Mouse (Mus musculus): ENCODE results near the gene Prok1. TPM values are rescaled to one million over a fixed set of nuclear protein-coding genes. Genes with fewer than 3 reads are reported as not detected.

Gene Prok1
- total RNA-seq (2023): not detected

DNA sequence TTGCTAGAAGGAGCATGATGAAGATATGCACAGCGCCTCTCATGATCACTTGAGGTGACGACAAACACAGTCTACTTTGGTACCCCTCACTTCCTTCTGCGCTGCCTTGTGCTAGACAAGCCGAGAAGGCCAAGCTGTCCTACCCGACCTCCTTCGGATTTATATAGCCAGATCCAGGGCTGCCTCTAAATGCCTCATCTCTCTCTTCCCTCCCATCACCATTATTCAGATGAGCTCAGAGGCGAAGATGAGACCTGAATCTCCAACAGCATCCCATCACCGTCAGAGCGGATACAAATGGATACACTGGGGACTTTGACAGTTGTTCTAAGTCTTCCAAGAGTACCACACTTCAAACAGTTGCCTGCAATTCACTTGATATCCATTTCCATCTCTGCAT is at the start of gene Prok1:
Gene Prok1 (minus strand): TSS at position 101 of the 400 bp plus-strand sequence.

DNA sequence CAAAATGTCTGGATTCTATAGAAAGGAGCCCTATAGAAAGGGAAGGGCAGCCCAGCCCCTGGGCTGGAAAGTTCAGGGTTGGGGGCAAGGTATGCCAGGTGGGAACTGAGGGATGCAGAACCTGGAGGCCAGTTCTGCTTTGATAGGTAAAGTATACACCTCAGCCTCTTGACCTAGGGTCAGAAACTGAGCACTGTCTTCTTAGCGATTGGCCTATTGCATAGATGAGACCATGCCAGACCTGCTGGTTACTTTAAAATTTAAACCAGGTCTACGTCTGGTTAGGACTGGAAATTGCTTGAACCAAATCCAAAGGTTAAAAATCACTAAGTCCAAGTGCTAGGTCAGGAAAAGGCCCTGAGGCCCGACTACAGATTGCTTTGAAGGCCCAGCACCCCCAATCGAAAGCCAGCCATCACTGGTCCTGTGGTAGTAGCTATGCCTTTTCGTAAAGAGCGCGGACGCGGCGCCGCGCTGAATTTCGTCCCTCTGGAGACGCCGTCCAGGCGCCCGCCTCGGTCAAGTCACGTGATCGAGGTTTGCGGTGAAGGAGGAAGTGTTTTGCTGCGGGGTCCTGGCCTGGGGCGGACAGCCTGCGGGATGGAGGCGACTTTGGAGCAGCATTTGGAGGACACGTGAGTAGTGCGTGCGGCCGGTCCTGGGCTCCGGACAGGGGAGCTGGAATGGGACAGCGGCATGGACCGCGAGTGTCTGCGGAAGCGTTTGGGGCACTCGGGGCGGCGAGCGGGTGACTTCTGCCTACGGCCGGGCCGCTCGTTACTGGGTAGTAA is 39.2 kb upstream of the Prok1 start, which contains the start of gene Lamtor5:
Gene Lamtor5 (plus strand): TSS at position 380 of the 791 bp plus-strand sequence.

DNA sequence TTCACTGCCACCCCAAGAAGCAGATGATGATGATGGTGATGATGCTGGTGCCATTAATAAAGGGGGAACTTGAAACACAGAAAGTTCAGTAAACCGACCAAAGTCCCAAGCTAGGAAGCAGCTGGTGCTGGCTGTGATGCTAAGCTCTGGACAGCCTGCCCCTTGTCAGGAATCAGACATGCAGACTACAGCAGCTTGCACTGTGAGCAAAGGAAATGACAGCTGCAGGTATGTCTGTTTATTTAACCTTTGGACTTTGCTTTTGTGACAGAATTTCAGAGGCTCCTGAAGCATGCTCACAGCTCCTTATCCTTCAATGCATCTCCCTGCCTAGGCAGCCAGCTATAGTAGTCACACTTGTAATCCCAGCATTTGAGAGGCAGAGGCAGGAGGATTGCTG is 9.0 kb downstream of the Prok1 start, which contains the start of gene A630076J17Rik:
Gene A630076J17Rik (plus strand): TSS at position 88 of the 400 bp plus-strand sequence.

DNA sequence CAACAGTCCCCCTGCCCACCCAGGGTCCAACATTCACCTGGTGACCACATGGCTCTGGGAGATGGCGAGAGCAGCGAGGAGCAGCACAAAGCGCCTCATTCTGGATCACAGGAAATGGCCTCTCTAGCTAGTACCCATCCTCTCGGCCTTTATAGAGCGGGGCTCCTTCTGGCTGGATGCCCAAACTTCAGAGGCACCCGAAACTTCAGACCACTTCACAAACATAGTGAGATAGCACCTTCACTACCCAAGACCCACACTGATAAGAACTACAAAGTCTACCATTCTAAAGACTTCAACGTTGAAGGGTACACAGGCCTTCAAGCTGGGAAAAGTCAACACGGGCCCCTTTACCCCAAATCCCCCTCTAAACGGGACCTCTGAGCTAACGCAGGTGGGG is 17.9 kb downstream of the Prok1 start, which contains the start of gene Cym:
Gene Cym (minus strand): TSS at position 125 of the 400 bp plus-strand sequence.

Other genes starting within 250 kb of the Prok1 start
- 10 to 100 TPM; 17.4 to 17.6 TPM for gene Kcna3, start 203.5 kb downstream of the Prok1 start, total RNA-seq (2023)
- gene Kcna2, start 138.6 kb downstream of the Prok1 start, total RNA-seq (2023): 10 to 100 TPM in 1 of 2 experiments, 1 to 10 TPM in 1; 8.8 to 10.4 TPM
- not detected for gene Kcna10, start 56.7 kb downstream of the Prok1 start, total RNA-seq (2023)
- gene Cym, start 18.0 kb downstream of the Prok1 start, total RNA-seq (2023): not detected
- gene A630076J17Rik, start 9.1 kb downstream of the Prok1 start, total RNA-seq (2023): not detected
- gene Lamtor5, start 39.2 kb upstream of the Prok1 start, total RNA-seq (2023): 10 to 100 TPM; 62.9 to 77.6 TPM
- gene Slc16a4, start 51.5 kb upstream of the Prok1 start, total RNA-seq (2023): under 1 TPM; 0.18 to 0.43 TPM
- 10 to 100 TPM; 37.7 to 43.3 TPM for gene Rbm15, start 94.0 kb upstream of the Prok1 start, total RNA-seq (2023)
- gene Kcnc4, start 219.8 kb upstream of the Prok1 start, total RNA-seq (2023): not detected